Mouse (Mus musculus): ENCODE measurements at regions not wholly inside any gene's neighbourhood (a gene's known extent, or its start where the extent isn't known, plus 50 kb on each side); places are given as distances from the start of the nearest gene placed in this dataset.

DNA sequence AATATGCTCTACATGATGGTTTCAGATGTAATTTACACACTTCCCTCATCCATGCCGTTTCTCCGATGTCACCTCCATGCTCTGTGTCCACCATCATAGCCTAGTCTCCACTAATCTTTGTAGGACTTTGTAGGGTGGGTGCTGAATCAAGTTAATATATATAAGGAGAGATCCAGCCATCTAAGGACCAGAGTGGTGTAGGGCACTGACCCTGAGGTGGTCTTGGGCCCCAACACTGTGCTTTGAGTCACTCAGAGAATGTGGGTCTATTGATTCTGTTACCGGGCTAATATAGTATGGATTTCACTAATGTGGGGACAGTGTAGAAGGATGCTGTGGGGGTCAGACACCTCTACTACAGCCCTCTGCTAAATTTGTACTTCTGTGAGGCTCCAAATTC, 104.4 kb downstream of the Tex36 start:
- no peaks in the 10 kb centered on the region for H3K27me3 ChIP-seq (ENCODE audit: control insufficient read depth, insufficient read depth, low read length)
- H3K9ac ChIP-seq (ENCODE audit: low read depth, low read length), result no peak overlapping the region
- H3K27ac ChIP-seq (ENCODE audit: low read depth, low read length), result no peak overlapping the region
- peaks cover 10% of the 10 kb centered on the region; the same call in 1 of the 2 replicates for H3K4me1 ChIP-seq (ENCODE audit: control insufficient read depth, insufficient read depth, low read length)
- no peaks in the 10 kb centered on the region for H3K36me3 ChIP-seq (ENCODE audit: control insufficient read depth, insufficient read depth, low read length)
- no peak overlapping the region for H3K4me3 ChIP-seq (ENCODE audit: low read length)
- WGBS, result 94% methylated on average over 3 of the region's 3 CpGs
- no peak overlapping the region for H3K4me2 ChIP-seq (replicated peaks; ENCODE audit: low read depth, low read length)
- ATAC-seq (ENCODE audit: low FRiP score, low TSS enrichment), result no peak
- no peaks in the 10 kb centered on the region for H3K9me3 ChIP-seq (ENCODE audit: control insufficient read depth, low read length)

DNA sequence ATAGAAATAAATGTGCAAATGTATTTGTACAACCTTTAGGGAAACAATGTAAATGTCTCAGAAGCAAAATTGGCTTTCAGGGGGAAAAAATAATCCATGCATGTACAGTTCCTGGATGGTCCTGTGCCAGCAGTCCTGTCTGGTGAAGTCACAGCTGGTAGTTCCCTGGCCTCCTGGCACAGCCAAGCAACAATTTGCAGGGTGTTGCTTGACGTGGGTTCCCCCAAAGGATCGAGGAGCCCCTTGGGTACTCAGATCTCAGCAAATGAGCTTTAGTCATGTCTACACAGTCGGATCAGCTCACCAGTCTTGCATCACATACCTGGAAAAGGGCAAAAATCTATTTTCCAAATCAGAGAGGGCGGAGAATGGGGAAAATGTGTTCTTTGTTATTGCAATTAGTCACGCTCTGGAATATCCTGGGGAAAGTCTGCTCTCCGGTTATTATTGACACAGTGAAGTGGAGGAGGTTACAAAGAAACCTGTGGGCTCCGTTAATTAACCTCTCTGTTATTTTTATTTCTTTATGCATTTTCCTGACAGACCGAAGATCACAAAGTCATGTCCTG, 106.9 kb downstream of the Tex36 start:
- H3K4me2 ChIP-seq (replicated peaks; ENCODE audit: low read depth, low read length), result no peak overlapping the region
- peaks cover 10% of the 10 kb centered on the region; the same call in 1 of the 2 replicates for H3K4me1 ChIP-seq (ENCODE audit: control insufficient read depth, insufficient read depth, low read length)
- no peaks in the 10 kb centered on the region for H3K36me3 ChIP-seq (ENCODE audit: control insufficient read depth, insufficient read depth, low read length)
- no peak overlapping the region for H3K4me3 ChIP-seq (ENCODE audit: low read length)
- no peaks in the 10 kb centered on the region for H3K9me3 ChIP-seq (ENCODE audit: control insufficient read depth, low read length)
- ATAC-seq (ENCODE audit: low FRiP score, low TSS enrichment), result no peak
- no peak overlapping the region for H3K27ac ChIP-seq (ENCODE audit: low read depth, low read length)
- no peak overlapping the region for H3K9ac ChIP-seq (ENCODE audit: low read depth, low read length)
- H3K27me3 ChIP-seq (ENCODE audit: control insufficient read depth, insufficient read depth, low read length), result no peaks in the 10 kb centered on the region
- 33% methylated on average over 8 of the region's 8 CpGs for WGBS

DNA sequence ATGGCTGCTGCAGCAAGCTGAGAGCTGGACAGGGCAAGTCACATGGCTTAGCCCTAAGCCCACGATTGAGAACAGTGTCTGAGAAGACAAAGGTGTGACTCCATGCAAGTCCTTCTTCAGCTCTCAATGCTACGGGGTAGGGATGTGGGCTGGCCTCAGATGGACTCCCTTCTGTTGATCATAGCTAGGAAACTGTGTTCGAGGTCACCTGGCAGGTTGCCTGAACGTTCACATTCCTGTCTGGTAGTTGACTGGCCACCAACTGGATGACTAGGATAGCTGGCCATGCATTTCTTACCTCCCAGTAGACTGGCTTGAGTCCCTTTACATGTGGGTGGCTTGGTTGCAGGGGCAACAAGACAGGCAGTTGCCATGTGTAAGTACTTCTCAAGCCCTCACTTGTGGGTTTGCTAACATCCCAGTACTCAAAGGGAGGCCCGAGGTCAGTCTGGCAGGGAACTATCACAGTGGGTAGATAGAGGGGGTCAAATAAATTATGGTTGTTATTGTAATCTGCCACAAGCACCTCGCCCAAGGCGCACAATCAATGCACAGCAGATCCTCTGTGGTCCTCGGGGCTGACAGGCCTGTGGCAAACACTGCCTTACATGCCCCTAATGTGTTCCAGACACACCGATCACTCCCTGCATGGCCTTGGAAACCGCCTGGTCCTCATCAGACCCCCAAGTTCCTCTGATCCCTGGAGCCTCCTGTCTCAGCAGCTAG, 107.5 kb downstream of the Tex36 start:
- WGBS, result 63% methylated on average over 10 of the region's 10 CpGs
- H3K4me2 ChIP-seq (replicated peaks; ENCODE audit: low read depth, low read length), result no peak overlapping the region
- ATAC-seq (ENCODE audit: low FRiP score, low TSS enrichment), result no peak
- H3K27ac ChIP-seq (ENCODE audit: low read depth, low read length), result no peak overlapping the region
- no peaks in the 10 kb centered on the region for H3K36me3 ChIP-seq (ENCODE audit: control insufficient read depth, insufficient read depth, low read length)
- H3K27me3 ChIP-seq (ENCODE audit: control insufficient read depth, insufficient read depth, low read length), result no peaks in the 10 kb centered on the region
- peaks cover 10% of the 10 kb centered on the region; the same call in 1 of the 2 replicates for H3K4me1 ChIP-seq (ENCODE audit: control insufficient read depth, insufficient read depth, low read length)
- no peaks in the 10 kb centered on the region for H3K9me3 ChIP-seq (ENCODE audit: control insufficient read depth, low read length)
- no peak overlapping the region for H3K4me3 ChIP-seq (ENCODE audit: low read length)
- no peak overlapping the region for H3K9ac ChIP-seq (ENCODE audit: low read depth, low read length)

DNA sequence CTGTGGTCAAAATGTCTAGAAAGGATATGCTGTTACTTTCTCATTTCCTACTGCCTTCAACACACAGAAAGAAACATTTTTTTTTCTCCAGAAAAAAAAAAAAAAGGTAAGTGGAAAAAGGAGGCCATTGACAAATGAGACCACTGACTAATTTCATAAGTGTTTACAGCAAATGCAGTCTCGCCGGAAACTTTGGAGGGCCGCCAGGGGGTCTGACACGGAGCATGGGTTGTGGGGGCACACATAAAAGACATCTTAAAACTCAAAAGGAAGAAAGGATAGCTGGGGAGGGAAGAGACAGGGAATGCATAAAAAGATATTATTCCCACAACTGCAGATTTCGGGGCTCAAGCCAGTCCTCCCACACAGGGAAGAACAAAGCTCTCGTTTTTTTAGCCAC, 109.3 kb downstream of the Tex36 start:
- H3K4me1 ChIP-seq (ENCODE audit: control insufficient read depth, insufficient read depth, low read length), result peaks cover 15% of the 10 kb centered on the region; the same call in 1 of the 2 replicates
- no peak overlapping the region for H3K9ac ChIP-seq (ENCODE audit: low read depth, low read length)
- no peak overlapping the region for H3K4me2 ChIP-seq (replicated peaks; ENCODE audit: low read depth, low read length)
- no peak overlapping the region for H3K4me3 ChIP-seq (ENCODE audit: low read length)
- no peak overlapping the region for H3K27ac ChIP-seq (ENCODE audit: low read depth, low read length)
- WGBS, result 51% methylated on average over 6 of the region's 6 CpGs
- H3K27me3 ChIP-seq (ENCODE audit: control insufficient read depth, insufficient read depth, low read length), result no peaks in the 10 kb centered on the region
- no peaks in the 10 kb centered on the region for H3K36me3 ChIP-seq (ENCODE audit: control insufficient read depth, insufficient read depth, low read length)
- no peaks in the 10 kb centered on the region for H3K9me3 ChIP-seq (ENCODE audit: control insufficient read depth, low read length)
- ATAC-seq (ENCODE audit: low FRiP score, low TSS enrichment), result no peak

DNA sequence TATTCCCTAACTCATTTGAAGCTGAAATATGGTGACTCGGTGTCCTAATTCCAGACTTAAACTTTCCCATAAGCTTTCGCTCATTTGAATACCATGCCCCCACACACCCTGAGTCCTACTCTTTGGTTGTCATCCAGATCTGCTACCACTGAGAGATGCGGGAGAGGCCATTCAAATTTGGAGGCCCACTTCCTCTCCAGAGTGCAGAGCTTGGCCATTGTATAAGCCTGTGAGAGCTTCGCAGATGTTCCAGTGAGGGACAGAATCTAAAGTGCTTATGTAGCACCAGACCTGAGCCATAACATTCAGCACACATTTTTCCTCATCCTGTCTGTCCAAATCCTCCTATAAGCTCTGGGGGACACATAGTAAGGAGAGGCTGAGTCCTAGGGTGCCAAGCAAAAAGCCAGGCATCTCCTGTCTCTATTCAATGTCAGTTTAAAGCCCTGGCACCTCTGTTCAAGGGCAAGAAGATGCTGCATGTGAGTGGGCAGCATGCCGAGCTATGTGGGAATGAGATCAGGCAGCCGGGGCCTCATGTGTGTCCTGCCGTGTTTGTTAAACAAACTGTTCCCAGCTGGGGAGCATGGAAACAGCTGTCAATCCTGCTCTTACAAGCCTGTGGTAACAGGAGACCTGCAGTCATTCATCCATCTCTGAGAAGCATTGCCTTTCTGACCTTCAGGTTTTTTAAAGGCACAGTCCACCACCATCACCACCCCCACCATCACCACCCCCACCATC, 113.9 kb downstream of the Tex36 start:
- 49% methylated on average over 7 of the region's 7 CpGs for WGBS
- peaks cover 5% of the 10 kb centered on the region; the same call in 1 of the 2 replicates for H3K4me1 ChIP-seq (ENCODE audit: control insufficient read depth, insufficient read depth, low read length)
- ATAC-seq (ENCODE audit: low FRiP score, low TSS enrichment), result no peak
- H3K9me3 ChIP-seq (ENCODE audit: control insufficient read depth, low read length), result no peaks in the 10 kb centered on the region
- H3K4me3 ChIP-seq (ENCODE audit: low read length), result no peak overlapping the region
- no peaks in the 10 kb centered on the region for H3K36me3 ChIP-seq (ENCODE audit: control insufficient read depth, insufficient read depth, low read length)
- no peak overlapping the region; the same call in 1 of the 2 replicates for H3K9ac ChIP-seq (ENCODE audit: low read depth, low read length)
- H3K27me3 ChIP-seq (ENCODE audit: control insufficient read depth, insufficient read depth, low read length), result no peaks in the 10 kb centered on the region
- H3K4me2 ChIP-seq (replicated peaks; ENCODE audit: low read depth, low read length), result no peak overlapping the region
- no peak overlapping the region for H3K27ac ChIP-seq (ENCODE audit: low read depth, low read length)

DNA sequence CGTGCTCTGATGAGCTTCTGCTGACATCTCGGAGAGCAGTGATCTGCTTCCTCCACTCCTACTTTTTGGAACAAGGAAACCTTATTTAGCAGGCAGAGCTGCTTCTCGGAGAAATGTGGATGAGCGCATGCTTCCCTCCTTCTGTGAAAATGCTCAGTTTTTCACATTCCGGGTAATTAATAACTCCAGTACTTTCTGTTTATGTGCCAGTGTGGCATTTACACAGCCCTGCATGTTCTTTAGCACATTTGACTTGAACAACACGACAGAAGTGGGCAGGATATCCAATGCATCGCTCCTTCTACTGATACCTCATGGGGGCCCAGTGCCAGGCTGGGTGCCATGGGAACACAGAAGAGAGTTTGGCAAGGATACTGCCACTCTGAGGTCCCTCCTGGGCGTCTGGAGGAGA, 117.5 kb downstream of the Tex36 start:
- Histone ChIP-seq H3K4me3 (ENCODE audit: low read length) (no peak overlapping the region), H3K4me1 (ENCODE audit: control insufficient read depth, insufficient read depth, low read length) (peaks cover 5% of the 10 kb centered on the region; the same call in 1 of the 2 replicates)

DNA sequence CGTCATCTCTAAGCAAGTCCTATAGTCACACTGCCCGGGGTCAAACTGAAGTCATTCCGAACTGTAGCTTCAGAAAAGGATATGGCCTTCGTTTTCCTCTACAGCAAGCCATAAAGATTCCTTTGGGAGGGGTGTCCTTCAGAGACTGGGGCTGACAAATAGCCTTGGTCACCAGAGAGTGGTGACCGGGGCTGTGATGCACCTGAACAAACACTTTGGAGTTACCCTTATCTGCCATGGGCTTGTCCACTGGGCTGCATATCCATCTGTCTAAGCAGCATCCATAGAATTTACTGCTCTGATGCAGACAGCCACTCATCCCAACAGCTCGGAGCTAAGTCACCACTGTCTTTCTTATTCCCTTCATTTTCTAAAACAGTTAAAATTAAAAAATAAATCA, 120.4 kb downstream of the Tex36 start:
- 29% methylated on average over 6 of the region's 6 CpGs for WGBS
- no peak overlapping the region for H3K4me3 ChIP-seq (ENCODE audit: low read length)
- no peaks in the 10 kb centered on the region for H3K36me3 ChIP-seq (ENCODE audit: control insufficient read depth, insufficient read depth, low read length)
- no peak overlapping the region for H3K9ac ChIP-seq (ENCODE audit: low read depth, low read length)
- H3K4me2 ChIP-seq (replicated peaks; ENCODE audit: low read depth, low read length), result no peak overlapping the region
- peak; percentile 51; the same call in 1 of the 2 replicates for ATAC-seq (ENCODE audit: low FRiP score, low TSS enrichment)
- no peaks in the 10 kb centered on the region for H3K4me1 ChIP-seq (ENCODE audit: control insufficient read depth, insufficient read depth, low read length)
- H3K9me3 ChIP-seq (ENCODE audit: control insufficient read depth, low read length), result 0 out of 2 replicates have a peak, but pooled peaks cover 3% of the 10 kb centered on the region
- H3K27ac ChIP-seq (ENCODE audit: low read depth, low read length), result no peak overlapping the region
- no peaks in the 10 kb centered on the region for H3K27me3 ChIP-seq (ENCODE audit: control insufficient read depth, insufficient read depth, low read length)

More for the DNA sequence above, 117.5 kb downstream of the Tex36 start:
- H3K9ac ChIP-seq (ENCODE audit: low read depth, low read length), result no peak overlapping the region
- H3K27ac ChIP-seq (ENCODE audit: low read depth, low read length), result no peak overlapping the region
- no peaks in the 10 kb centered on the region for H3K9me3 ChIP-seq (ENCODE audit: control insufficient read depth, low read length)
- no peaks in the 10 kb centered on the region for H3K27me3 ChIP-seq (ENCODE audit: control insufficient read depth, insufficient read depth, low read length)
- ATAC-seq (ENCODE audit: low FRiP score, low TSS enrichment), result no peak
- no peaks in the 10 kb centered on the region for H3K36me3 ChIP-seq (ENCODE audit: control insufficient read depth, insufficient read depth, low read length)
- H3K4me2 ChIP-seq (replicated peaks; ENCODE audit: low read depth, low read length), result no peak overlapping the region
- WGBS, result 76% methylated on average over 8 of the region's 8 CpGs

DNA sequence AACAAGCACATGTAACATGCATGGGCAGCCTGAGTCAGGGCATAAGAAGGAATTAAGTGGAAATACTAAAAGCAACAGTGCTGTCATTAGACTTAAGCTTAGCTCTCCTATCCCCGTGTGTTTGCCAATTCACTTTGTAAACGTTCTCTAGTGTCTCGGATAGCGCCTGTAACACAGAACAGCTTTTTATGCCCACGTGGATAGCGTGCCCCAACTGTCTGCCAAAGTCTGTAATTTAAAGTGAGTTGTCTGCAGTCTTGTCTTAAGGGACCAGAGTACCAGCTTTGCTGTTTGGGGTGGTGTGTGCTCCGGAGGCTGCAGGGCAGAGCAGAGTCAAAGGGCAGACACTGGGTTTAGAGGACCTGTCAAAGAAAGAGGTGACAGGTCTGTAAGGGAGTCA, 122.3 kb downstream of the Tex36 start:
- no peaks in the 10 kb centered on the region for H3K4me1 ChIP-seq (ENCODE audit: control insufficient read depth, insufficient read depth, low read length)
- WGBS, result 50% methylated on average over 7 of the region's 7 CpGs
- no peaks in the 10 kb centered on the region for H3K36me3 ChIP-seq (ENCODE audit: control insufficient read depth, insufficient read depth, low read length)
- H3K9me3 ChIP-seq (ENCODE audit: control insufficient read depth, low read length), result 0 out of 2 replicates have a peak, but pooled peaks cover 3% of the 10 kb centered on the region
- no peak for ATAC-seq (ENCODE audit: low FRiP score, low TSS enrichment)
- no peak overlapping the region for H3K4me3 ChIP-seq (ENCODE audit: low read length)
- no peak overlapping the region for H3K27ac ChIP-seq (ENCODE audit: low read depth, low read length)
- H3K4me2 ChIP-seq (replicated peaks; ENCODE audit: low read depth, low read length), result no peak overlapping the region
- no peak overlapping the region for H3K9ac ChIP-seq (ENCODE audit: low read depth, low read length)
- no peaks in the 10 kb centered on the region for H3K27me3 ChIP-seq (ENCODE audit: control insufficient read depth, insufficient read depth, low read length)

DNA sequence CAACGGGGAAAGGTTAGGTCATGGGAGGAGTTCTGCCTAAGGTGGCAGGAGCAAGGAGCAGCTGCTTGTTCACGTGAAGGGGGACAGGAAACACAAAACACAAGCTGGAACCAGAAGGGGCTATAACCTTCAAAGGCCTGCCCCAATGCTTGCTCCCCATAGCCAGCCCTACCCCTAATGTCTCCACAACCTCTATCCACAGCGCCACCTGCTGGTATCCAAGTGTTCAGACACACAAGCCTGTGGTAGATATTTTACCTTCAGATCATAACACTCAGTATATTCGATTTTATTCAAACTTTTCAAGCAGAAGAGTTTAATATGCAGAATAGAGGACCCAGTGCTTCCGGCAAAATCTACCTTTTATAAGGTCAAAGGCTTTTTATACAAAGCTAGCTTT, 124.0 kb downstream of the Tex36 start:
- no peaks in the 10 kb centered on the region for H3K36me3 ChIP-seq (ENCODE audit: control insufficient read depth, insufficient read depth, low read length)
- no peaks in the 10 kb centered on the region for H3K4me1 ChIP-seq (ENCODE audit: control insufficient read depth, insufficient read depth, low read length)
- no peak overlapping the region for H3K27ac ChIP-seq (ENCODE audit: low read depth, low read length)
- 79% methylated on average over 5 of the region's 5 CpGs for WGBS
- no peak overlapping the region for H3K9ac ChIP-seq (ENCODE audit: low read depth, low read length)
- ATAC-seq (ENCODE audit: low FRiP score, low TSS enrichment), result no peak
- H3K4me3 ChIP-seq (ENCODE audit: low read length), result no peak overlapping the region
- no peaks in the 10 kb centered on the region for H3K27me3 ChIP-seq (ENCODE audit: control insufficient read depth, insufficient read depth, low read length)
- no peak overlapping the region for H3K4me2 ChIP-seq (replicated peaks; ENCODE audit: low read depth, low read length)
- 0 out of 2 replicates have a peak, but pooled peaks cover 3% of the 10 kb centered on the region for H3K9me3 ChIP-seq (ENCODE audit: control insufficient read depth, low read length)
